ENCODE assay signal across 20 mouse cellular contexts in the genomic region with DNA sequence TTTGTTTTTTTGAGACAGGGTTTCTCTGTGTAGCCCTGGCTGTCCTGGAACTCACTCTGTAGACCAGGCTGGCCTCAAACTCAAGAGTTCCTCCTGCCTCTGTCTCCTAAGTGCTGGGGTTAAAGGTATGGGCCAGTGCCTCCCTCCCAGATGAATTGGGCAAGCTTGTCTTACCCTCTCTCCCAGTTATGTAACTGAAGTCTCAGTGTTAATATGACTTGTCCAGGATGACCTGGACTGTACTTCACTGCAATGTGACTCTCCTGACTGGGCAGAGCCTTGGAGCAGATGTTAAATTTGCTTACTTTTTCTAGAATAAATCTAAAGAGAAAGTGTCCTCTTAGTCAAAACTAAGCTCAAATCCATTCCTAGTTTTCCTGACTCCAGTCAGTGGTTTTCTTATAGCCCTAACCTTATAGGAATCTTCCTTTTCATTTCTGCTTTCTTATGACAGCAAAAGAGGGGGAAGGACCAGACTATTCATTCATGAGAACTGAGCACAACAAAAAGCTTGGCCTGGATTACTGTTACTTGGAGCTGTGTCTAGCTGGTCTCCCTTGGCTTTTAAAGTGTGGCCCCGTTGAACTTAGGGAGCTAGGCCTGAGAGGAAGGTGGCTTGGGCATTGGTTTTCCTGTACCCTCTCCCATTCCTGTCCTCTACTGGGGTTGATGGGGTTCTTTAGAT. TPM values are rescaled to one million over a fixed set of nuclear protein-coding genes. Genes with fewer than 3 reads are reported as not detected.
DNase-seq lines count a peak whose midpoint lies in the region; ATAC-seq and TF ChIP-seq lines count a peak whose summit lies in the region.
"Had no signal": no experiment of that assay in that cellular context is flagged by ENCODE, and none has a peak within 500 bp of the region (broad histone marks: within the 10 kb centered on the region; RNA-seq: fewer than 3 reads in every experiment).

No protein-coding gene starts in this region.

- H3K27me3 ChIP-seq in kidney, embryonic 16.5 days (ENCODE audit: insufficient read depth, low read length): peaks cover 24% of the 10 kb centered on the region

- H3K9ac ChIP-seq in kidney, embryonic 16.5 days (replicated peaks; ENCODE audit: low read length): no peak overlapping the region
- H3K9ac ChIP-seq: heart, embryonic 13.5 days; limb, embryonic 13.5 days had no signal

- H3K27ac ChIP-seq in kidney, embryonic 16.5 days (ENCODE audit: low read length): no peak overlapping the region
- H3K27ac ChIP-seq: forebrain, embryonic 10.5 days; heart, embryonic 13.5 days; hindbrain, embryonic 10.5 days; layer of hippocampus, adult 2 months; limb, embryonic 13.5 days; macrophage had no signal

- H3K4me1 ChIP-seq in lung, adult 2 months (ENCODE audit: control insufficient read depth, insufficient read depth, low read length): peaks cover 5% of the 10 kb centered on the region
- peaks cover 11% of the 10 kb centered on the region for H3K4me1 ChIP-seq in kidney, embryonic 16.5 days (ENCODE audit: insufficient read depth, low read length)

- DNase-seq in heart, adult 11 months: peak; percentile 70
- no peak for DNase-seq in heart, adult 9 months (ENCODE audit: low spot score in 2 of 2)
- no peak for DNase-seq in lung, adult 2 months
- DNase-seq in lung, postnatal 25 days (ENCODE audit: low spot score): no peak
- DNase-seq in MN1 (ENCODE audit: low spot score): peak; percentile 48
- no peak for DNase-seq in ovary, adult 18-20 months (ENCODE audit: low spot score)
- DNase-seq: adrenal gland, postnatal 36 days; cerebellum, adult 18-20 months; gastrocnemius, postnatal 10 days; kidney, adult 2 months had no signal

- no peak for TF ChIP-seq POLR2A in lung, adult 2 months (IDR thresholded peaks at IDR 0.05; ENCODE audit: borderline replicate concordance, extremely low read depth, low read depth, low read length)

- 65% methylated on average over 1 of the region's 1 CpGs for WGBS in lung, adult 2 months
- WGBS in kidney, embryonic 16.5 days: 82% methylated on average over 1 of the region's 1 CpGs

- no peak overlapping the region for H3K4me2 ChIP-seq in kidney, embryonic 16.5 days (replicated peaks; ENCODE audit: low read depth, low read length)
- H3K4me2 ChIP-seq: heart, embryonic 13.5 days; limb, embryonic 13.5 days had no signal

- H3K9me3 ChIP-seq in kidney, embryonic 16.5 days (ENCODE audit: low read length): no peaks in the 10 kb centered on the region
- H3K9me3 ChIP-seq: forebrain, embryonic 10.5 days; heart, embryonic 13.5 days; hindbrain, embryonic 10.5 days; limb, embryonic 13.5 days had no signal

- H3K36me3 ChIP-seq in kidney, embryonic 16.5 days (ENCODE audit: insufficient read depth, low read length): no peaks in the 10 kb centered on the region
- H3K36me3 ChIP-seq: forebrain, embryonic 10.5 days; heart, embryonic 13.5 days; hindbrain, embryonic 10.5 days; limb, embryonic 13.5 days had no signal

- H3K4me3 ChIP-seq in lung, adult 2 months (replicated peaks; ENCODE audit: extremely low read depth, low read depth, low read length): peak overlapping the region; percentile 41
- no peak overlapping the region for H3K4me3 ChIP-seq in kidney, embryonic 16.5 days (ENCODE audit: low read length)
- H3K4me3 ChIP-seq: forebrain, embryonic 10.5 days; heart, embryonic 13.5 days; hindbrain, embryonic 10.5 days; layer of hippocampus, adult 2 months; limb, embryonic 13.5 days had no signal

- TF ChIP-seq CTCF in lung, adult 2 months (IDR thresholded peaks at IDR 0.05; ENCODE audit: insufficient read depth, low read length): no peak

- ATAC-seq in granulocyte monocyte progenitor cell, adult 5-6 weeks (replicated peaks; ENCODE audit: poor library complexity, severe bottlenecking): peak; percentile 61
- no peak for ATAC-seq in kidney, embryonic 16.5 days (ENCODE audit: low FRiP score, low TSS enrichment)

RNA-seq across cellular contexts. Expression of a gene that starts 9.7 kb away (rescaled TPM):
- 17.6 and 19.4 TPM in 2 replicates for polyA plus RNA-seq in lung, adult 2 months (2012; rRNA removed)
- 14.6 and 20.3 TPM in 2 replicates for total RNA-seq in granulocyte monocyte progenitor cell, adult 5-6 weeks (2014; fragmentation: Nextera tagmentation)
- 3.5 and 4.3 TPM in 2 replicates for total RNA-seq in granulocyte monocyte progenitor cell, adult 5-6 weeks (2017)
- polyA plus RNA-seq in kidney, embryonic 16.5 days (2015; fragmentation: Nextera tagmentation; extraction: Ambion mirVana): 39.2 and 41.2 TPM in 2 replicates

RNA-seq across cellular contexts. Expression of a gene that starts 10.9 kb away (rescaled TPM):
- 28.8 and 37.7 TPM in 2 replicates for polyA plus RNA-seq in lung, adult 2 months (2012; rRNA removed)
- total RNA-seq in granulocyte monocyte progenitor cell, adult 5-6 weeks (2014; fragmentation: Nextera tagmentation): not detected in 2 replicates
- not detected in 2 replicates for total RNA-seq in granulocyte monocyte progenitor cell, adult 5-6 weeks (2017)
- polyA plus RNA-seq in kidney, embryonic 16.5 days (2015; fragmentation: Nextera tagmentation; extraction: Ambion mirVana): 0.23 and 0.25 TPM in 2 replicates
- total RNA-seq: neutrophil, adult 5-6 weeks had no signal
- polyA plus RNA-seq: heart, embryonic 13.5 days; hindbrain, embryonic 10.5 days; limb, embryonic 13.5 days; macrophage; stomach, embryonic 14.5 days had no signal

RNA-seq across cellular contexts. Expression of a gene that starts 15.1 kb away (rescaled TPM):
- 0.23 and 0.44 TPM in 2 replicates for polyA plus RNA-seq in lung, adult 2 months (2012; rRNA removed)
- total RNA-seq in granulocyte monocyte progenitor cell, adult 5-6 weeks (2014; fragmentation: Nextera tagmentation): not detected in 2 replicates
- total RNA-seq in granulocyte monocyte progenitor cell, adult 5-6 weeks (2017): not detected in 2 replicates
- not detected in 2 replicates for polyA plus RNA-seq in kidney, embryonic 16.5 days (2015; fragmentation: Nextera tagmentation; extraction: Ambion mirVana)
- total RNA-seq: layer of hippocampus, adult 2 months; neutrophil, adult 5-6 weeks had no signal
- polyA plus RNA-seq: forebrain, embryonic 10.5 days; heart, embryonic 13.5 days; hindbrain, embryonic 10.5 days; kidney, adult 2 months; limb, embryonic 13.5 days; macrophage; stomach, embryonic 14.5 days had no signal

RNA-seq across cellular contexts. Expression of a gene that starts 45.2 kb away (rescaled TPM):
- polyA plus RNA-seq in lung, adult 2 months (2012; rRNA removed): 68.7 and 79.3 TPM in 2 replicates
- total RNA-seq in granulocyte monocyte progenitor cell, adult 5-6 weeks (2014; fragmentation: Nextera tagmentation): 86.9 and 92.3 TPM in 2 replicates
- total RNA-seq in granulocyte monocyte progenitor cell, adult 5-6 weeks (2017): 83.8 and 113 TPM in 2 replicates
- 27.2 and 31.6 TPM in 2 replicates for polyA plus RNA-seq in kidney, embryonic 16.5 days (2015; fragmentation: Nextera tagmentation; extraction: Ambion mirVana)

Comparison
In these comparisons a context has a peak if more than half of its experiments do, and no peak if none do; other contexts are left out.
1. DNase-seq: peak in heart, adult 11 months (single experiment) and MN1 (single experiment); none in heart, adult 9 months (0 of 2), lung, adult 2 months (single experiment), lung, postnatal 25 days (single experiment) and ovary, adult 18-20 months (single experiment).
2. RNA of a gene that starts 10.9 kb away (polyA plus RNA-seq): 28.8 to 37.7 TPM in lung, adult 2 months; 0.23 to 0.25 TPM in kidney, embryonic 16.5 days; every median in the first group is over 10 times any median in the second.